Mouse (Mus musculus) midbrain, embryonic 16.5 days (tissue): ENCODE results near the gene Svs1. TPM values are rescaled to one million over a fixed set of nuclear protein-coding genes. Genes with fewer than 3 reads are reported as not detected.
"Not testable (repeated sequence)": the region's sequence is repeated elsewhere in the genome, so short reads cannot be mapped to it uniquely, and the experiment has no call there.

Source experiments
- ATAC-seq: fragments of 200-750 bp; cut with Nextera tagmentation; 2 replicates; pipeline ENCODE4 v1.8.0; 2017; ENCODE audit warnings: moderate TSS enrichment
- H3K27ac ChIP-seq: fragments of 300-500 bp; sonication (generic); 2 replicates; pipeline ENCODE4 v1.5.1; 2014; ENCODE audit warnings: mild to moderate bottlenecking, low read length, mixed read lengths
- H3K27me3 ChIP-seq: fragments of 300-500 bp; sonication (generic); 2 replicates; pipeline ENCODE4 v1.6.1; 2014; ENCODE audit warnings: low read depth, low read length, mixed read lengths; ENCODE audit not compliant: control insufficient read depth, insufficient read depth
- H3K36me3 ChIP-seq: fragments of 300-500 bp; sonication (generic); 2 replicates; pipeline ENCODE4 v1.6.1; 2014; ENCODE audit warnings: mild to moderate bottlenecking, low read length, moderate library complexity, mixed read lengths; ENCODE audit not compliant: control insufficient read depth, insufficient read depth
- H3K4me1 ChIP-seq: fragments of 300-500 bp; sonication (generic); 2 replicates; pipeline ENCODE4 v1.6.1; 2014; ENCODE audit warnings: mild to moderate bottlenecking, low read length, mixed read lengths; ENCODE audit not compliant: control insufficient read depth, insufficient read depth
- H3K4me2 ChIP-seq: fragments of 300-500 bp; sonication (generic); 2 replicates; pipeline ENCODE4 v1.6.1; 2014; ENCODE audit warnings: mild to moderate bottlenecking, low read length, mixed read lengths
- H3K4me3 ChIP-seq: fragments of 300-500 bp; sonication (generic); 2 replicates; pipeline ENCODE4 v1.5.1; 2014; ENCODE audit warnings: low read depth, mild to moderate bottlenecking, low read length, moderate library complexity, mixed read lengths
- H3K9ac ChIP-seq: fragments of 300-500 bp; sonication (generic); 2 replicates; pipeline ENCODE4 v1.6.1; 2014; ENCODE audit warnings: low read depth, low read length, mixed read lengths
- H3K9me3 ChIP-seq: fragments of 300-500 bp; sonication (generic); replicated peaks from 2 replicates; pipeline ENCODE4 v1.6.1; 2014; ENCODE audit warnings: mild to moderate bottlenecking, low read length, mixed read lengths; ENCODE audit not compliant: control insufficient read depth, poor library complexity, severe bottlenecking
- WGBS: fragments of 180-500 bp; shearing (Covaris S2); extraction: QIAGEN DNeasy Blood & Tissue Kit; methylation state at CpG from one replicate; pipeline ENCODE4 v1.1.7; 2014; 5-methylcytosine and 5-hydroxymethylcytosine counted together
- polyA plus RNA-seq: library from polyadenylated mRNA; unstranded; fragments of >200 nt; fragmentation: Nextera tagmentation; extraction: Ambion mirVana; gene quantifications from 2 replicates; pipeline ENCODE4 v1.2.1, GENCODE M21; 2015

Svs1 gene
- polyA plus RNA-seq, 1 experiment from 2014 or later, result not detected

GRCm38 (mm10) chr6:48959151-48959550 is 27.5 kb upstream of the Svs1 start:
- WGBS, result 27% methylated on average over 7 of the region's 7 CpGs
- not testable (repeated sequence) for H3K36me3 ChIP-seq, H3K9ac ChIP-seq, H3K27ac ChIP-seq, H3K9me3 ChIP-seq, H3K4me2 ChIP-seq, H3K4me1 ChIP-seq, ATAC-seq, H3K4me3 ChIP-seq, H3K27me3 ChIP-seq

- not testable (repeated sequence) for H3K9me3 ChIP-seq, H3K27me3 ChIP-seq, H3K4me2 ChIP-seq, H3K4me3 ChIP-seq, H3K9ac ChIP-seq, H3K27ac ChIP-seq, H3K36me3 ChIP-seq, ATAC-seq, H3K4me1 ChIP-seq
- WGBS, result 90% methylated on average over 5 of the region's 5 CpGs
Measured at GRCm38 (mm10) chr6:48966696-48967095, 20.0 kb upstream of the Svs1 start.

- no peaks in the 10 kb centered on the region for H3K36me3 ChIP-seq
- H3K27me3 ChIP-seq, result no peaks in the 10 kb centered on the region
- no peak overlapping the region for H3K27ac ChIP-seq
- no peaks in the 10 kb centered on the region for H3K9me3 ChIP-seq
- H3K9ac ChIP-seq, result no peak overlapping the region
- no peak overlapping the region for H3K4me2 ChIP-seq
- no peak for ATAC-seq
- no peaks in the 10 kb centered on the region for H3K4me1 ChIP-seq
- H3K4me3 ChIP-seq, result no peak overlapping the region
Measured at GRCm38 (mm10) chr6:48967868-48968267, 18.8 kb upstream of the Svs1 start.

GRCm38 (mm10) chr6:48974663-48975062 is 12.0 kb upstream of the Svs1 start, which contains the start of gene Doxl2:
Doxl2 (plus strand) TSS chr6:48974963.
- no peaks in the 10 kb centered on the region for H3K4me1 ChIP-seq
- no peak within 1 kb of the TSS for H3K27ac ChIP-seq
- no peaks in the 10 kb centered on the region for H3K27me3 ChIP-seq
- no peak within 1 kb of the TSS for H3K4me3 ChIP-seq
- ATAC-seq, result no peak
- H3K9ac ChIP-seq, result no peak within 1 kb of the TSS
- 96% methylated on average over 2 of the region's 2 CpGs for WGBS
- no peak within 1 kb of the TSS for H3K4me2 ChIP-seq
- no peaks in the 10 kb centered on the region for H3K9me3 ChIP-seq
- H3K36me3 ChIP-seq, result no peaks in the 10 kb centered on the region

- H3K27me3 ChIP-seq, result no peaks in the 10 kb centered on the region
- H3K36me3 ChIP-seq, result no peaks in the 10 kb centered on the region
- 64% methylated on average over 1 of the region's 1 CpGs for WGBS
- H3K9me3 ChIP-seq, result no peaks in the 10 kb centered on the region
- no peak overlapping the region for H3K4me3 ChIP-seq
- H3K27ac ChIP-seq, result no peak overlapping the region
- ATAC-seq, result no peak
- no peak overlapping the region for H3K9ac ChIP-seq
- H3K4me2 ChIP-seq, result no peak overlapping the region
- no peaks in the 10 kb centered on the region for H3K4me1 ChIP-seq
Measured at GRCm38 (mm10) chr6:48979616-48980015, 7.0 kb upstream of the Svs1 start.

- H3K27ac ChIP-seq, result no peak overlapping the region
- H3K4me1 ChIP-seq, result no peaks in the 10 kb centered on the region
- H3K27me3 ChIP-seq, result no peaks in the 10 kb centered on the region
- no peak overlapping the region for H3K4me3 ChIP-seq
- no peaks in the 10 kb centered on the region for H3K9me3 ChIP-seq
- no peak for ATAC-seq
- WGBS, result 70% methylated on average over 3 of the region's 3 CpGs
- H3K4me2 ChIP-seq, result no peak overlapping the region
- H3K36me3 ChIP-seq, result no peaks in the 10 kb centered on the region
- H3K9ac ChIP-seq, result no peak overlapping the region
Measured at GRCm38 (mm10) chr6:48982305-48982704, 4.4 kb upstream of the Svs1 start.

GRCm38 (mm10) chr6:48989971-48990370 is 3.3 kb downstream of the Svs1 start:
- Histone ChIP-seq H3K27ac (no peak overlapping the region), H3K4me3 (no peak overlapping the region), H3K9me3 (no peaks in the 10 kb centered on the region), H3K27me3 (no peaks in the 10 kb centered on the region), H3K36me3 (no peaks in the 10 kb centered on the region), H3K9ac (no peak overlapping the region), H3K4me2 (no peak overlapping the region), H3K4me1 (no peaks in the 10 kb centered on the region)
- 91% methylated on average over 5 of the region's 5 CpGs for WGBS
- ATAC-seq, result no peak

- Histone ChIP-seq H3K27me3 (no peaks in the 10 kb centered on the region), H3K4me1 (no peaks in the 10 kb centered on the region)
Measured at GRCm38 (mm10) chr6:48991991-48992390, 5.3 kb downstream of the Svs1 start.

GRCm38 (mm10) chr6:48998186-48998585 is 11.5 kb downstream of the Svs1 start:
- no peak overlapping the region for H3K4me2 ChIP-seq
- no peak overlapping the region for H3K27ac ChIP-seq
- no peak overlapping the region for H3K9ac ChIP-seq
- no peak overlapping the region for H3K4me3 ChIP-seq
- WGBS, result 82% methylated on average over 6 of the region's 6 CpGs
- ATAC-seq, result no peak
- H3K27me3 ChIP-seq, result no peaks in the 10 kb centered on the region
- no peaks in the 10 kb centered on the region for H3K36me3 ChIP-seq
- H3K9me3 ChIP-seq, result no peaks in the 10 kb centered on the region
- H3K4me1 ChIP-seq, result no peaks in the 10 kb centered on the region

More at GRCm38 (mm10) chr6:48991991-48992390, 5.3 kb downstream of the Svs1 start:
- Histone ChIP-seq H3K4me3 (no peak overlapping the region), H3K4me2 (no peak overlapping the region), H3K27ac (no peak overlapping the region), H3K36me3 (no peaks in the 10 kb centered on the region), H3K9me3 (no peaks in the 10 kb centered on the region), H3K9ac (no peak overlapping the region)
- ATAC-seq, result no peak
- 82% methylated on average over 4 of the region's 4 CpGs for WGBS

- Histone ChIP-seq H3K4me1 (no peaks in the 10 kb centered on the region), H3K27ac (no peak overlapping the region), H3K9me3 (no peaks in the 10 kb centered on the region), H3K9ac (no peak overlapping the region), H3K27me3 (no peaks in the 10 kb centered on the region), H3K36me3 (no peaks in the 10 kb centered on the region), H3K4me3 (no peak overlapping the region), H3K4me2 (no peak overlapping the region)
- 88% methylated on average over 4 of the region's 4 CpGs for WGBS
- no peak for ATAC-seq
Measured at GRCm38 (mm10) chr6:48998796-48999195, 12.1 kb downstream of the Svs1 start.
